In the genomic region with DNA sequence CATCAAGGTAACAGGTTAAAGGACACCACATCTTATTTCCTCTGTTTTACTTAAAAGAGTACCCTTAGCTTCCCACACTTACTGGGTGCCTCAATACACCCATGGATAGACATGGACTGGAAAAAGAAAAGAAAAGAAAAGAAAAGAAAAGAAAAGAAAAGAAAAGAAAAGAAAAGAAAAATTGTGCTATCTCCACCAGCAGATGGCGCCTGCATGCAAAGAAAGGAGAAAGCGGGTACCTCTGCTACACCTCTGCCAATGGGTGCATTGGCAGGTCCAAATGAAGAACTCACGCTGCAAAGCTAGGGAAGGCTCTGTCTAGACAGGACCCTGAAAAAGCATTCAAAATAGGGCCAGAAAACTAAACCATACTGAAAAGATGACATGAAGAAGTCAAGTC, we compare ENCODE assay signal across 8 mouse cellular contexts. TPM values are rescaled to one million over a fixed set of nuclear protein-coding genes. Genes with fewer than 3 reads are reported as not detected.
DNase-seq lines count a peak whose midpoint lies in the region; ATAC-seq and TF ChIP-seq lines count a peak whose summit lies in the region.

No protein-coding gene starts in this region.

- no peak overlapping the region for H3K9ac ChIP-seq in midbrain, embryonic 16.5 days (ENCODE audit: low read depth, low read length)
- H3K9ac ChIP-seq in midbrain, embryonic 15.5 days, result no peak overlapping the region
- no peak overlapping the region for H3K9ac ChIP-seq in kidney, postnatal 0 days (ENCODE audit: low read depth, low read length)

- intact Hi-C loops in gastrocnemius, adult 2 months (cut with DNase I), result loop anchor here (1.0 to 5.0 kb wide), 3 partner anchors 91 to 258 kb away; no protein-coding TSS in a partner anchor
- intact Hi-C loops in gastrocnemius, postnatal 14 days (cut with DNase I; ENCODE audit: low total_unique reads), result no loop called here

- H3K27ac ChIP-seq in gastrocnemius, adult 2 months, result no peak overlapping the region
- H3K27ac ChIP-seq in midbrain, embryonic 16.5 days (ENCODE audit: low read length), result no peak overlapping the region
- no peak overlapping the region for H3K27ac ChIP-seq in midbrain, embryonic 15.5 days
- H3K27ac ChIP-seq in bone marrow macrophage, adult 2 months (ENCODE audit: insufficient read depth, low read depth, low read length), result no peak overlapping the region
- H3K27ac ChIP-seq in kidney, postnatal 0 days, result no peak overlapping the region

- TF ChIP-seq CTCF in gastrocnemius, adult 2 months (IDR thresholded peaks at IDR 0.05), result peak; percentile 81
- peak; percentile 53; the same call in 1 of the 2 replicates for TF ChIP-seq CTCF in bone marrow macrophage, adult 2 months (IDR thresholded peaks at IDR 0.05; ENCODE audit: low read depth, low read length)
- TF ChIP-seq CTCF in kidney, postnatal 0 days (IDR thresholded peaks at IDR 0.05; ENCODE audit: low read depth), result peak; percentile 74

- no peaks in the 10 kb centered on the region for H3K9me3 ChIP-seq in midbrain, embryonic 16.5 days (replicated peaks; ENCODE audit: control insufficient read depth, low read length, poor library complexity, severe bottlenecking)
- H3K9me3 ChIP-seq in midbrain, embryonic 15.5 days, result no peaks in the 10 kb centered on the region
- no peaks in the 10 kb centered on the region for H3K9me3 ChIP-seq in kidney, postnatal 0 days (replicated peaks; ENCODE audit: low read length)

- DNase-seq in gastrocnemius, adult 2 months, result peak; percentile 60
- no peak for DNase-seq in gastrocnemius, postnatal 14 days
- DNase-seq in kidney, postnatal 0 days (ENCODE audit: low spot score), result peak; percentile 67
- DNase-seq in retina, postnatal 7 days (ENCODE audit: low read depth, low spot score), result peak; percentile 41
- DNase-seq in urinary bladder, postnatal 36 days (ENCODE audit: low spot score in 2 of 2), result no peak

- WGBS in midbrain, embryonic 16.5 days, result 4% methylated on average over 3 of the region's 3 CpGs
- WGBS in midbrain, embryonic 15.5 days, result 8% methylated on average over 3 of the region's 3 CpGs
- whole genome bisulfite sequencing in kidney, postnatal 0 days, result 7% methylated on average over 3 of the region's 3 CpGs

- no peak for TF ChIP-seq POLR2A in bone marrow macrophage, adult 2 months (IDR thresholded peaks at IDR 0.05; ENCODE audit: borderline replicate concordance, low read depth, low read length)

- H3K36me3 ChIP-seq in midbrain, embryonic 16.5 days (ENCODE audit: control insufficient read depth, insufficient read depth, low read length), result no peaks in the 10 kb centered on the region
- no peaks in the 10 kb centered on the region for H3K36me3 ChIP-seq in midbrain, embryonic 15.5 days (replicated peaks)
- no peaks in the 10 kb centered on the region for H3K36me3 ChIP-seq in kidney, postnatal 0 days (ENCODE audit: insufficient read depth, low read length)

- H3K4me2 ChIP-seq in midbrain, embryonic 16.5 days (ENCODE audit: low read length), result no peak overlapping the region
- H3K4me2 ChIP-seq in midbrain, embryonic 15.5 days, result no peak overlapping the region
- H3K4me2 ChIP-seq in kidney, postnatal 0 days (ENCODE audit: low read length), result no peak overlapping the region

- peaks cover 7% of the 10 kb centered on the region for H3K27me3 ChIP-seq in midbrain, embryonic 16.5 days (ENCODE audit: control insufficient read depth, insufficient read depth, low read depth, low read length)
- H3K27me3 ChIP-seq in midbrain, embryonic 15.5 days (replicated peaks), result peaks cover 3% of the 10 kb centered on the region; the same call in 1 of the 2 replicates
- H3K27me3 ChIP-seq in kidney, postnatal 0 days (ENCODE audit: insufficient read depth, low read length), result peaks cover 4% of the 10 kb centered on the region; the same call in 1 of the 2 replicates

- ATAC-seq in midbrain, embryonic 16.5 days, result 0 out of 2 replicates have a peak, but pooled peaks have one; percentile 62
- ATAC-seq in midbrain, embryonic 15.5 days (replicated peaks), result no peak; the same call in 1 of the 2 replicates
- ATAC-seq in kidney, postnatal 0 days (replicated peaks; ENCODE audit: low FRiP score, low read depth), result no peak

- H3K4me3 ChIP-seq in gastrocnemius, adult 2 months, result no peak overlapping the region
- no peak overlapping the region for H3K4me3 ChIP-seq in midbrain, embryonic 16.5 days (ENCODE audit: low read depth, low read length)
- H3K4me3 ChIP-seq in midbrain, embryonic 15.5 days, result no peak overlapping the region
- no peak overlapping the region for H3K4me3 ChIP-seq in bone marrow macrophage, adult 2 months (ENCODE audit: insufficient read depth, low read length)
- H3K4me3 ChIP-seq in kidney, postnatal 0 days (replicated peaks; ENCODE audit: low read depth, low read length), result no peak overlapping the region

- no peaks in the 10 kb centered on the region for H3K4me1 ChIP-seq in midbrain, embryonic 16.5 days (ENCODE audit: control insufficient read depth, insufficient read depth, low read length)
- no peaks in the 10 kb centered on the region for H3K4me1 ChIP-seq in midbrain, embryonic 15.5 days
- no peaks in the 10 kb centered on the region for H3K4me1 ChIP-seq in bone marrow macrophage, adult 2 months (ENCODE audit: control insufficient read depth, insufficient read depth, low read length)
- H3K4me1 ChIP-seq in kidney, postnatal 0 days (replicated peaks; ENCODE audit: insufficient read depth, low read length), result no peaks in the 10 kb centered on the region

RNA-seq across cellular contexts. Expression of a gene that starts 8.0 kb away (rescaled TPM):
- 10 to 100 TPM; 47.8 to 69.3 TPM for total RNA-seq in gastrocnemius, adult 2 months (2021)
- total RNA-seq in gastrocnemius, postnatal 14 days (2021), result 10 to 100 TPM; 38.7 to 43.2 TPM
- 1.1 and 1.6 TPM in 2 replicates for polyA plus RNA-seq in midbrain, embryonic 16.5 days (2015; fragmentation: Nextera tagmentation; extraction: Ambion mirVana)
- polyA plus RNA-seq in midbrain, embryonic 15.5 days (2015; fragmentation: Nextera tagmentation; extraction: Ambion mirVana), result 1.1 and 1.4 TPM in 2 replicates
- 0.61 and 0.78 TPM in 2 replicates for polyA plus RNA-seq in bone marrow macrophage, adult 2 months (2012; ENCODE audit: insufficient read depth, insufficient read length, missing spikeins)
- polyA plus RNA-seq in kidney, postnatal 0 days (2015; fragmentation: Nextera tagmentation; extraction: Ambion mirVana), result 0.51 and 0.63 TPM in 2 replicates

Comparison
In these comparisons a context has a peak if more than half of its experiments do, and no peak if none do; other contexts are left out.
1. DNase-seq: peak in gastrocnemius, adult 2 months (single experiment), kidney, postnatal 0 days (single experiment) and retina, postnatal 7 days (single experiment); none in gastrocnemius, postnatal 14 days (single experiment) and urinary bladder, postnatal 36 days (0 of 2).
2. Peak in every context shown above with its lines, with median percentiles within 50 percentile points of each other: CTCF ChIP-seq.